Mouse (Mus musculus) limb, embryonic 11.5 days (tissue): ENCODE measurements around the gene Stil. TPM values are rescaled to one million over a fixed set of nuclear protein-coding genes. Genes with fewer than 3 reads are reported as not detected.

Experiments
- ATAC-seq: fragments of 200-750 bp; cut with Nextera tagmentation; 2 replicates; pipeline ENCODE4 v1.8.0; 2017; ENCODE audit warnings: low read depth; ENCODE audit not compliant: insufficient number of reproducible peaks, low FRiP score, low TSS enrichment
- DNase-seq: peaks from one replicate; pipeline ENCODE4 v3.0.0-alpha.2; 2015; ENCODE audit warnings: low spot score
- H3K27ac ChIP-seq: fragments of 300-500 bp; sonication (generic); replicated peaks from 2 replicates; pipeline ENCODE4 v1.5.1; 2014; ENCODE audit warnings: low read depth, mild to moderate bottlenecking, low read length
- H3K27me3 ChIP-seq: fragments of 300-500 bp; sonication (generic); 2 replicates; pipeline ENCODE4 v1.6.1; 2014; ENCODE audit warnings: mild to moderate bottlenecking, low read length, mixed read lengths; ENCODE audit not compliant: control insufficient read depth, insufficient read depth
- H3K36me3 ChIP-seq: fragments of 300-500 bp; sonication (generic); 2 replicates; pipeline ENCODE4 v1.6.1; 2014; ENCODE audit warnings: mild to moderate bottlenecking, low read length, moderate library complexity, mixed read lengths; ENCODE audit not compliant: control insufficient read depth, insufficient read depth
- H3K4me1 ChIP-seq: fragments of 300-500 bp; sonication (generic); 2 replicates; pipeline ENCODE4 v1.6.1; 2014; ENCODE audit warnings: low read length, mixed read lengths; ENCODE audit not compliant: control insufficient read depth, insufficient read depth
- H3K4me2 ChIP-seq: fragments of 300-500 bp; sonication (generic); 2 replicates; pipeline ENCODE4 v1.6.1; 2014; ENCODE audit warnings: low read depth, mild to moderate bottlenecking, moderate library complexity; ENCODE audit not compliant: severe bottlenecking
- H3K4me3 ChIP-seq: fragments of 300-500 bp; sonication (generic); 2 replicates; pipeline ENCODE4 v1.5.1; 2014; ENCODE audit warnings: low read depth, low read length
- H3K9ac ChIP-seq: fragments of 300-500 bp; sonication (generic); 2 replicates; pipeline ENCODE4 v1.6.1; 2014; ENCODE audit warnings: mild to moderate bottlenecking, low read length
- H3K9me3 ChIP-seq: fragments of 300-500 bp; sonication (generic); 2 replicates; pipeline ENCODE4 v1.6.1; 2016; ENCODE audit warnings: low read length; ENCODE audit not compliant: control insufficient read depth
- WGBS: fragments of 180-500 bp; shearing (Covaris S2); extraction: QIAGEN DNeasy Blood & Tissue Kit; methylation state at CpG from one replicate; pipeline ENCODE4 v1.1.7; 2014; 5-methylcytosine and 5-hydroxymethylcytosine counted together
- polyA plus RNA-seq: library from polyadenylated mRNA; unstranded; fragments of >200 nt; fragmentation: Nextera tagmentation; extraction: Ambion mirVana; gene quantifications from 2 replicates; pipeline ENCODE4 v1.2.1, GENCODE M21; 2014

Stil gene
- polyA plus RNA-seq, 1 experiment from 2014 or later: 20.1 TPM

DNA sequence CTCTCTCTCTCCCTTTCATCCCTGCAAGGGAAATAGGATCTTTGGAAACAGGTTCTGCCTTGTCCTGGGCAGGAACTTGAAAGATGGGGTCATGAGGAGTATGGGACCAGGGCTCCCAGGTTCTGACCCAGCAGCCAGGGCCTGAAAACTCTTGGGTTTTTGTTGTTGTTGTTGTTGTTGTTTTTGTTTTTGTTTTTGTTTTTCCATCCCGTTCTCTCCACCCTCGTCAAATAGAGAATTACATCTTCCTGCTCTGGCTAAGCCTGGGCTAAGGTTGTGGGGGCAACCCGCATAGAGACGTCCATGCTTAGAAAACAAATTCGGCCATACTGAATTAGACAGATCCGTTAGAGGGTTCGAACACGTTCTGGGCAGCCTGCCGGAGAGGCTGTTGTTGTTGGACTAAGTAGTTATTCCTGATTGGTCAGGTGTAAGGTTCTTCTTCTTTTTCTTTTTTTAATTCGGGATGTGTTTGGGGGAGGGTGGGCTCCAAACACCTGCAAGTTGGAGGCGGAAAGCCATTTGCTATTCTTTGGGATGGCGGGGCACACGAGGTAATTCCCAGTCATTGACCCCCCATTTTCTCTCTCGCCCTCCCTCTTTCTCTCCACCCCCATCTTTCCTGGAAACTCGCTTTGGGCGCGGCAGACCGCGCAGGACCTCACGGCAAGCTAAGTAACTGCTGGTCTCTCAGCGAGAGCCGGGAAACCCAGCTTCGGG is 59.1 kb downstream of the Stil start:
- DNase-seq: peak; percentile 50
- WGBS: 1% methylated on average over 23 of the region's 23 CpGs
- H3K27me3 ChIP-seq: peaks cover 92% of the 10 kb centered on the region
- no peaks in the 10 kb centered on the region for H3K9me3 ChIP-seq
- H3K27ac ChIP-seq: no peak overlapping the region
- no peak overlapping the region for H3K9ac ChIP-seq
- H3K4me1 ChIP-seq: peaks cover 11% of the 10 kb centered on the region
- no peaks in the 10 kb centered on the region for H3K36me3 ChIP-seq
- ATAC-seq: no peak
- no peak overlapping the region for H3K4me3 ChIP-seq
- H3K4me2 ChIP-seq: no peak overlapping the region

DNA sequence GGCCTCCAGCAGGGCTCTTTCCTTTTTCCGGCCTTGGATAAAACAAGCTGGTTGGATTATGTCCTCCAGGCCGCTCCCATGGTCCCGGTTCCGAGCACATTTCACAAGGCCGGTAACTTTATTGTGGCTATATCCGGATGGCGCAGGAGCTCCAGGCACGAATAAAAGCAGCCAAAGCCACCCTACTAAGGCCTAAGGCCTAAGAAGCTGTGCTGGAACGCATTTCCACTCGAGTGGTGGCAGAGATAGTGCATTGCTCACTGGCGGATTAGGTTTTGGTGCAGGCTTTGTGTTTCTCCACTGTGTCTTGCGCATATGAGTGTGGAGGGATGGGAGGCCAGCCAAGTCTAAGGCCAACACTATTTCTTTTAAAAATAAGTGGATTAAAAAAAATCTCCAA is 59.9 kb downstream of the Stil start:
- peak; percentile 49 for DNase-seq
- Histone ChIP-seq H3K4me1 (peaks cover 11% of the 10 kb centered on the region), H3K9me3 (no peaks in the 10 kb centered on the region), H3K9ac (no peak overlapping the region), H3K4me2 (no peak overlapping the region), H3K4me3 (no peak overlapping the region), H3K27ac (no peak overlapping the region), H3K36me3 (no peaks in the 10 kb centered on the region), H3K27me3 (peaks cover 95% of the 10 kb centered on the region)
- WGBS: 2% methylated on average over 12 of the region's 12 CpGs
- no peak for ATAC-seq

DNA sequence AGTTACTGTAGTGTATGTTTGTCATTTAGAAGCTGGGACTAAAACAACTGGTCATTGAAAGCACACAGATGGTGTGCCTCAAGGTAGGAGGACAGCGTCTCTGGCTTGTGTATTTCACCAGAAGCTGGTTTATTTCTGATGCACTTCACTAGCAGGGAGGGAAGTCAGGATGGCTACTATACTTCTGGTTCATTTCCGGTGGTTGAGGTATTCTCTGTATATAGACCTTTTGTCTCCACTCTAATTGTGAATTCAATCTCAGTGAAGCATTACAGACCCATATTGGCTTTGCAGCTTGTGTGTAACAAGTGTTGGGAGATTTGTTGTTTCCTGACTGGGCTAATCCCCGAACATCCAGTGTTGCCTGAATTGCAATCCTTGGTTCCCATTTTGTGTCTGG is 60.8 kb downstream of the Stil start:
- no peak overlapping the region for H3K4me2 ChIP-seq
- no peak for DNase-seq
- WGBS: 19% methylated on average over 3 of the region's 3 CpGs

DNA sequence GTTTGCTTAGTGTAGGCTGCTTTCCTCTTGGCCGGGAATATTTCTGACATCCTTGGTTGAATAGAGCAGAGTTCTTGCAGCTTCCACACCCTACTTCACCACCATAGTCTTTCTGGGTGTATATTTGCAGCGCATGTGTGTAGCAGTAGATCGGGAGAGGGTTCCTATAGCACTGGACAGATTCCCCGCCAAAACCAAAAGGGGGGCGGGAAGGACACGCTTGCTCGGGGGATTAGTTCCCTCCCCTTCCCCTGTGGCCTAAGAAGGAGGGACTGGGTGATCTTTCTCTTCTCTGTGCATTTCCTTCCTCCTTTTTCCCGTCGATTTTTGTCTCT is 62.5 kb downstream of the Stil start:
- Histone ChIP-seq H3K27me3 (peaks cover 83% of the 10 kb centered on the region), H3K36me3 (no peaks in the 10 kb centered on the region), H3K4me1 (peaks cover 8% of the 10 kb centered on the region), H3K4me2 (no peak overlapping the region; the same call in 1 of the 2 replicates), H3K9me3 (no peaks in the 10 kb centered on the region), H3K9ac (no peak overlapping the region), H3K27ac (no peak overlapping the region), H3K4me3 (no peak overlapping the region)
- no peak for DNase-seq
- ATAC-seq: no peak; the same call in 1 of the 2 replicates
- WGBS: 2% methylated on average over 9 of the region's 9 CpGs

More for the DNA sequence above, 60.8 kb downstream of the Stil start:
- H3K27me3 ChIP-seq: peaks cover 94% of the 10 kb centered on the region
- H3K4me3 ChIP-seq: no peak overlapping the region
- no peak for ATAC-seq
- no peaks in the 10 kb centered on the region for H3K36me3 ChIP-seq
- H3K27ac ChIP-seq: no peak overlapping the region
- H3K9ac ChIP-seq: no peak overlapping the region
- H3K4me1 ChIP-seq: peaks cover 11% of the 10 kb centered on the region
- no peaks in the 10 kb centered on the region for H3K9me3 ChIP-seq

DNA sequence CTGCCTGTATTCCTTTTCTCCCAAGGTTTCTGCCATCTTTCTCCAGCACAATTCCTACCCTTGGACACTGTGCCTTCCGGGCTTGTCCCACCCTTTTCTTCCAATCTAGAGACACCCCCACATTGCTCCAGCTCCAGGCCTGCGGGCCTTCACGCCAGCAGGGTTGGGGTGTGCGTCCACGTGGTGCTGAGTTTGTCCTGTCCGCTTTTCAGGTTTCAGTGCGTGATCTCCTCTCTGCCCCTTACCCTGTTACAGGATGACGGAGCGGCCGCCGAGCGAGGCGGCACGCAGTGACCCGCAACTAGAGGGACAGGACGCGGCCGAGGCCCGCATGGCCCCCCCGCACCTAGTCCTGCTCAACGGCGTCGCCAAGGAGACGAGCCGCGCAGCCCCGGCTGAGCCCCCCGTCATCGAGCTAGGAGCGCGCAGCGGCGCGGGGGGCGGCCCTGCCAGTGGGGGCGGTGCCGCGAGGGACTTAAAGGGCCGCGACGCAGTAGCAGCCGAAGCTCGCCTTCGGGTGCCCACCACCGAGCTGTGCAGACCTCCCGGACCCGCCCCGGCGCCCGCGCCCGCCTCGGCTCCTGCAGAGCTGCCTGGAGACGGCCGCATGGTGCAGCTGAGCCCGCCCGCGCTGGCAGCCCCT is 63.0 kb downstream of the Stil start:
- no peak overlapping the region for H3K27ac ChIP-seq
- under 1% methylated on average over 54 of the region's 58 CpGs for WGBS
- H3K4me1 ChIP-seq: peaks cover 8% of the 10 kb centered on the region
- DNase-seq (peak; percentile 68), ATAC-seq (peak; percentile 76)
- peaks cover 78% of the 10 kb centered on the region for H3K27me3 ChIP-seq
- H3K4me2 ChIP-seq: peak overlapping the region; percentile 74
- H3K36me3 ChIP-seq: no peaks in the 10 kb centered on the region
- no peaks in the 10 kb centered on the region for H3K9me3 ChIP-seq
- peak overlapping the region; percentile 8; the same call in 1 of the 2 replicates for H3K9ac ChIP-seq
- H3K4me3 ChIP-seq: peak overlapping the region; percentile 38

DNA sequence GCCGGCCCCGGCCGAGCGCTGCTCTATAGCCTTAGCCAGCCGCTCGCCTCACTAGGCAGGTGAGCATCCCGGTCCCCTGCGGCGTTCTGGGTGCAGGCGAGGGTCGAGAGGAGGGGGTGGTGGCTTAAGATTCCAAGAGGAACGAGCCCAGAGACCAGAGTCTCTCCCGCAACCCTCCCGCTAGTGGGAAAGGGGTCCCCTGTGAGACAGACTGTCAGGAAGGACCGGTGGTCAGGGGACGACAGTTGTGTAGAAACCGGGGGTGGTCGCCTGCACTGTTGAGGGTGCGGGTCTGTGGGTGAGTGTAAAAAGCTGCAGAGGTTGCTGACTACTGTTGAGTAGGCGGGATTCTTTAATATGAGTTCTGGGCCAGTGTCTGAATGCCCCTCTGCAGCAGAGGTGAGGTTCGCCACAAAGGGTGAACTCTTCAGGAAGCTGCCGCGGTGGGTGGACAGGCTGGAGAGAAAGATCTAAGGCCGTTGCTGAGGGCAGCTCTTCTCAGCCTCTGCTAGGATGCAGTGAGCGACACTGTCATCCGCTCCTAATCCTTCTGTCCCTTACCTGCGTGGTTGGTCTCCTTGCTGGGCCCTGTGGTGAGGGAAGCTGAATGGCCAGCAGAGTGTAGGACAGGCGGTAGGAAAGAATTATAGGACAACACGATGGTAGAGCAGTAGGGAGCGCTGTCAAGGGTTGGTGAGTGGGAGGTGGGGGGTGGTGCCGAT is 63.7 kb downstream of the Stil start:
- peaks cover 8% of the 10 kb centered on the region for H3K4me1 ChIP-seq
- H3K27me3 ChIP-seq: peaks cover 71% of the 10 kb centered on the region
- peak overlapping the region; percentile 38 for H3K4me3 ChIP-seq
- no peak overlapping the region; the same call in 1 of the 2 replicates for H3K9ac ChIP-seq
- under 1% methylated on average over 31 of the region's 31 CpGs for WGBS
- H3K36me3 ChIP-seq: no peaks in the 10 kb centered on the region
- no peak overlapping the region for H3K27ac ChIP-seq
- DNase-seq (peak; percentile 28), ATAC-seq (peak; percentile 16; the same call in 1 of the 2 replicates)
- no peaks in the 10 kb centered on the region for H3K9me3 ChIP-seq
- peak overlapping the region; percentile 74 for H3K4me2 ChIP-seq

DNA sequence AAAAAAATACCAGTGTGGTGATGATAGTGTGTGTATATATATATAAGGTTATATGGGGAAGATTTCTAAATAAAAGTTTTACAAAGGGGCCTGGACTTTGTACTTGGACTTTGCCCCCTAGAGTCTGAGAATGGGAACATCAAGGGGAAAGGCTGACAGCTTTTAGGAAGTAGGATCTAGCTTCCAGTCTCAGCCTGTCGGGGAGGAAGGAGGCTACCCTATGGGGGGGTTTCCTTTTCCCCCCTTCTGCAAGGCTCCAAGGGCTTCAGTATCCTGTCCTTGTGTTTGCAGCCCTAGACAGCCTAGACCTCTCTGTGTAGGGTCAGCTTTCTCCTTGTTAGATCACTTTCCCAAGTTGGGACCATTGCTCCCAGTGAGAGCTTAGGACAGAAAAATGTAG is 71.7 kb downstream of the Stil start:
- no peak for ATAC-seq
- no peaks in the 10 kb centered on the region for H3K9me3 ChIP-seq
- no peak overlapping the region for H3K27ac ChIP-seq
- no peak overlapping the region for H3K4me3 ChIP-seq
- H3K4me1 ChIP-seq: no peaks in the 10 kb centered on the region
- no peak for DNase-seq
- no peak overlapping the region for H3K9ac ChIP-seq
- H3K27me3 ChIP-seq: no peaks in the 10 kb centered on the region; the same call in 1 of the 2 replicates
- WGBS: 50% methylated on average over 1 of the region's 1 CpGs
- H3K36me3 ChIP-seq: no peaks in the 10 kb centered on the region
- no peak overlapping the region for H3K4me2 ChIP-seq

DNA sequence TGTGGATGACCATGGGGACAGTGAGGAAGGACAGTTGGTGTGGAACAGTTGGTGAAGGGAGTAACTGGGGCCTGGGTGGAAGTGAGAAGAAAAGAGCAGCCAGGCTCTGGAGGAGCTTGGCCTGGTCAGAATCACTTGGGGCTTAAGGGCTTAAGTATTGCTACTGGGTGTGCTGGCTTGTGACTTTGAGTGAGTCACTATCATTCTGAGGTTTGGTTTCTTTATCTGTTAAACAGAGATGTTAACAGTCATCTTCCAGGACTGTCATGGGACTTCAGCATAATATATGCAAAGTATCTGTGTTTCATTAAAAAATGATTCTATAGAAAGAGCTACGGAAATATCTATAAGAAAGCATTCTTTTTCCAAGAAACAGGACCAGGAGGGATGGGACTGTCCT is 74.8 kb downstream of the Stil start:
- no peaks in the 10 kb centered on the region for H3K27me3 ChIP-seq
- no peaks in the 10 kb centered on the region for H3K9me3 ChIP-seq
- H3K27ac ChIP-seq: no peak overlapping the region
- no peaks in the 10 kb centered on the region for H3K36me3 ChIP-seq
- 0 out of 2 replicates have a peak, but pooled peaks cover 5% of the 10 kb centered on the region for H3K4me1 ChIP-seq
- no peak for DNase-seq
- no peak overlapping the region for H3K9ac ChIP-seq
- H3K4me2 ChIP-seq: no peak overlapping the region
- ATAC-seq: no peak
- 88% methylated on average over 1 of the region's 1 CpGs for WGBS
- no peak overlapping the region for H3K4me3 ChIP-seq
